Mouse (Mus musculus): ENCODE results near the gene Tardbp. TPM values are rescaled to one million over a fixed set of nuclear protein-coding genes. Genes with fewer than 3 reads are reported as not detected.

Gene Tardbp
- polyA plus RNA-seq, 1 experiment from 2014 or later = 76.7 TPM

GRCm38 (mm10) chr4:148563595-148563994 lies 63.2 kb downstream of the Tardbp start:
- DNase-seq (no peak), ATAC-seq (no peak)
- Histone ChIP-seq H3K4me1 (ENCODE audit: insufficient read depth) (peaks cover 8% of the 10 kb centered on the region), H3K4me3 (ENCODE audit: low read depth, low read length) (no peak overlapping the region), H3K9ac (replicated peaks) (no peak overlapping the region), H3K27ac (ENCODE audit: low read depth) (no peak overlapping the region), H3K9me3 (ENCODE audit: low read length) (no peaks in the 10 kb centered on the region), H3K27me3 (ENCODE audit: insufficient read depth, low read length) (no peaks in the 10 kb centered on the region), H3K36me3 (replicated peaks; ENCODE audit: insufficient read depth, low read length) (peaks cover 73% of the 10 kb centered on the region), H3K4me2 (ENCODE audit: low read depth, low read length) (no peak overlapping the region)
- 89% methylated on average over 12 of the region's 12 CpGs for WGBS (ENCODE audit: insufficient replicate concordance)
- TF ChIP-seq CTCF (IDR thresholded peaks at IDR 0.05; ENCODE audit: low read depth) (no peak), EP300 (IDR thresholded peaks at IDR 0.05; ENCODE audit: low read depth) (no peak)

- peaks cover 67% of the 10 kb centered on the region for H3K36me3 ChIP-seq (replicated peaks; ENCODE audit: insufficient read depth, low read length)
- TF ChIP-seq EP300 (IDR thresholded peaks at IDR 0.05; ENCODE audit: low read depth) (no peak), CTCF (IDR thresholded peaks at IDR 0.05; ENCODE audit: low read depth) (no peak)
Observed at GRCm38 (mm10) chr4:148562676-148563075, 64.1 kb downstream of the Tardbp start.

More at GRCm38 (mm10) chr4:148562676-148563075, 64.1 kb downstream of the Tardbp start:
- H3K27me3 ChIP-seq (ENCODE audit: insufficient read depth, low read length) = no peaks in the 10 kb centered on the region
- H3K4me1 ChIP-seq (ENCODE audit: insufficient read depth) = peaks cover 12% of the 10 kb centered on the region
- H3K4me3 ChIP-seq (ENCODE audit: low read depth, low read length) = no peak overlapping the region
- H3K9me3 ChIP-seq (ENCODE audit: low read length) = no peaks in the 10 kb centered on the region
- H3K9ac ChIP-seq (replicated peaks) = no peak overlapping the region
- no peak for ATAC-seq
- H3K4me2 ChIP-seq (ENCODE audit: low read depth, low read length) = no peak overlapping the region
- 92% methylated on average over 17 of the region's 17 CpGs for WGBS (ENCODE audit: insufficient replicate concordance)
- no peak for DNase-seq
- no peak overlapping the region for H3K27ac ChIP-seq (ENCODE audit: low read depth)

Other genes with a start within 250 kb of the Tardbp start
- gene Ubiad1, start 182.2 kb downstream of the Tardbp start, polyA plus RNA-seq (2015; fragmentation: Nextera tagmentation; extraction: Ambion mirVana) = 10.2 and 10.5 TPM in 2 replicates
- gene Mtor, start 178.4 kb downstream of the Tardbp start, polyA plus RNA-seq (2015; fragmentation: Nextera tagmentation; extraction: Ambion mirVana) = 12.3 and 13.0 TPM in 2 replicates
- gene Angptl7, start 126.6 kb downstream of the Tardbp start, polyA plus RNA-seq (2015; fragmentation: Nextera tagmentation; extraction: Ambion mirVana) = 1.3 TPM in 2 replicates
- 15.4 and 17.5 TPM in 2 replicates for gene Exosc10, start 68.6 kb downstream of the Tardbp start, polyA plus RNA-seq (2015; fragmentation: Nextera tagmentation; extraction: Ambion mirVana)
- gene Srm, start 35.5 kb downstream of the Tardbp start, polyA plus RNA-seq (2015; fragmentation: Nextera tagmentation; extraction: Ambion mirVana) = 71.2 and 75.2 TPM in 2 replicates
- gene Masp2, start 24.5 kb downstream of the Tardbp start, polyA plus RNA-seq (2015; fragmentation: Nextera tagmentation; extraction: Ambion mirVana) = 109 and 112 TPM in 2 replicates
- gene Gm572, start 16.3 kb upstream of the Tardbp start, polyA plus RNA-seq (2015; fragmentation: Nextera tagmentation; extraction: Ambion mirVana) = not detected in 2 replicates
- 0.43 and 0.65 TPM in 2 replicates for gene Casz1, start 177.4 kb upstream of the Tardbp start, polyA plus RNA-seq (2015; fragmentation: Nextera tagmentation; extraction: Ambion mirVana)